Mouse (Mus musculus) cerebellum, adult (tissue): ENCODE data around the gene Lgals2.

ENCODE experiments used
- ATAC-seq: cut with Nextera tagmentation; 2 replicates; pipeline ENCODE4 v1.9.2; 2017; ENCODE audit warnings: mild to moderate bottlenecking, moderate library complexity, mixed read lengths; ENCODE audit not compliant: insufficient number of reproducible peaks, low FRiP score, low TSS enrichment

Gene Lgals2

GRCm38 (mm10) chr15:78845321-78845720, 10.0 kb downstream of the Lgals2 start:
- ATAC-seq = no peak

GRCm38 (mm10) chr15:78844791-78845190, 10.5 kb downstream of the Lgals2 start:
- ATAC-seq = no peak

GRCm38 (mm10) chr15:78843581-78844469, 11.5 kb downstream of the Lgals2 start:
- ATAC-seq = no peak

GRCm38 (mm10) chr15:78842371-78843163, 12.8 kb downstream of the Lgals2 start, which contains the start of gene Cdc42ep1:
Gene Cdc42ep1, plus strand, starts transcription at chr15:78842624.
- no peak for ATAC-seq

- ATAC-seq = no peak
These were observed 14.1 kb downstream of the Lgals2 start for GRCm38 (mm10) chr15:78841161-78841790.

GRCm38 (mm10) chr15:78840751-78841150, 14.6 kb downstream of the Lgals2 start:
- ATAC-seq = no peak

- no peak for ATAC-seq
These were observed 15.1 kb downstream of the Lgals2 start for GRCm38 (mm10) chr15:78840241-78840640.

- ATAC-seq = no peak
These were observed 15.6 kb downstream of the Lgals2 start for GRCm38 (mm10) chr15:78839744-78840143.

GRCm38 (mm10) chr15:78836086-78836621, 19.2 kb downstream of the Lgals2 start:
- no peak for ATAC-seq

GRCm38 (mm10) chr15:78835200-78836085, 19.9 kb downstream of the Lgals2 start:
- no peak for ATAC-seq

- no peak for ATAC-seq
These were observed 20.9 kb downstream of the Lgals2 start for GRCm38 (mm10) chr15:78834233-78835005.

- ATAC-seq = no peak
These were observed 21.7 kb downstream of the Lgals2 start for GRCm38 (mm10) chr15:78833582-78833981.

GRCm38 (mm10) chr15:78832701-78833123, 22.6 kb downstream of the Lgals2 start:
- peak; percentile 43; the same call in 1 of the 2 replicates for ATAC-seq

- 0 out of 2 replicates have a peak, but pooled peaks have one; percentile 7 for ATAC-seq
These were observed 23.3 kb downstream of the Lgals2 start for GRCm38 (mm10) chr15:78831720-78832657.

- no peak for ATAC-seq
These were observed 24.3 kb downstream of the Lgals2 start for GRCm38 (mm10) chr15:78830742-78831719.

- no peak for ATAC-seq
These were observed 25.7 kb downstream of the Lgals2 start for GRCm38 (mm10) chr15:78829636-78830035.
